Mouse (Mus musculus): ENCODE measurements at regions not wholly inside any gene's neighbourhood (a gene's known extent, or its start where the extent isn't known, plus 50 kb on each side); places are given as distances from the start of the nearest gene placed in this dataset.

DNA sequence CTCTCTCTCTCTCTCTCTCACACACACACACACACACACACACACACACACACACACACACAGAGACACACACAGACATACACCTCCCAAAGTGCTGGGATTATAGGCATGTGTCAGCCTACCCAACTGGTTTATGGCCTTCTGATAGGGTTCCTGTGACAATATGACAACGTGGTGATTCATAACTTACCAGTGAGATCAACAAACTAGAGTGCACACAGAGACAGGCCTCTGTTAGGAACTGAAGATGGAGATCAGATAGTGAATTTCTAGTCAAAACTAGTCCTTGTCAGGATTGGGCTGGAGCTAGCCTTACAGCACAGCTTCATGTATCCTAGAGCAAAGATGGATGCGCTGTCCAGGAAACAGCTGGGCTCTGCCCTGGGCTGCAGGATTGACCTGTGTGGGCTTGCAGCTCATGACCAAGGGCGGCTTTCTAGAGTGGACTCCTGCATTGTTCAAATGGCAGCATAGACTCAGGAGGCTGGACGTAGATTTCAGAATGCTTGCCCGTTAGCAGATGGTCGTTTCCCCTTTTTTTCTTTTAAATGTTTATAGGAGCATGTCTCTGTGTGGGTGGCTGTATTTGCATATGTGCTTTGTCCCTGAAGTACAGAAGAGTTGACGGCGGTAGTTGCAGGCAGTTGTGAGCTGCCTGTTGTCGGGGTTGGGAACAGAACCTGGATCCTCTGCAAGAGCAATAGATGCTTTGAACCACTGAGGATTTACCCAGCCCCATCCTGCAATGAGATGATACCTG lies 106.0 kb upstream of the Zfp217 start:
- WGBS (ENCODE audit: insufficient replicate concordance) = 55% methylated on average over 9 of the region's 9 CpGs
- no peak for ATAC-seq (ENCODE audit: low read depth)
- Histone ChIP-seq H3K4me3 (ENCODE audit: low read depth, low read length) (no peak overlapping the region), H3K9me3 (replicated peaks; ENCODE audit: control insufficient read depth, low read length) (no peaks in the 10 kb centered on the region), H3K36me3 (ENCODE audit: control insufficient read depth, insufficient read depth) (no peaks in the 10 kb centered on the region), H3K27ac (ENCODE audit: low read length) (no peak overlapping the region), H3K27me3 (ENCODE audit: control insufficient read depth, insufficient read depth, low read depth, low read length) (no peaks in the 10 kb centered on the region), H3K9ac (ENCODE audit: low read depth, low read length) (no peak overlapping the region), H3K4me2 (ENCODE audit: low read depth, low read length) (no peak overlapping the region), H3K4me1 (ENCODE audit: control insufficient read depth, low read depth, low read length) (peaks cover 5% of the 10 kb centered on the region)

DNA sequence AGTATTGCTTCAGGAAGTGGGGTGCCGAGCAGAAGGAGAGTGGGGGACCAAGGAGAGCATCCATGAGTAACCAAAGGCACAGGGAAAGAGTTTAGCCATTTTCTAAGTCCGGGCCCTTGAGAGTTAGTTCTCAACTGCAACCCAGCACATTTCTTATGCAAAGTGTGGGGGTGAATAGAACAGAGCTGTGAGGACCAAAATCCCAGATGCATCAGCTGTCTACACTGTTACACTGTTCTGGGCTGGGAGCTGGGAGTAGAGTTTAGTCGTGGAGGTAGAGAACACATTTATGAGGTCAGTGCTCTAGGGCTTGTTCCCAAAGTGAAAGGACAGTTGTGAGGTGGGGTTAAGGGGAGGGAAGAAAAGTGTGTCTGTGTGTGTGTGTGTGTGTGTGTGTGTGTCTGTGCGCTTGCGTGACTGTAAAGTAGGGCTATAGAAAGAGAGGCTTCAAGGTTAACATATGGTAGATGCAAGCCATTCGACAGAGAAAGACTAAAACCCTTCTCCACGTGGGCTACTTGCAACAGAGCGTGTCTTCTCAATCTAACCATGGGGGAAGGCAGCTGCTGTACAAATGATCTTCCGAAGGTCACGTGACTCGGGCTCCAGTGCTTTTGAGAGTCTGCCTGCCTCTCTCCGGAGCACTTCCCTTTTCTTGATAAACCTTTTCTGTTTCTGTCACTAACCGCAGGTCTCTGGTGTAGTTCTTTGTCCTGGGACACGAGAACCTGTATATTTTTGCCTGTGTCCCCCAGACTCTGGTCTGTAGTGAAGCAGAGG lies 104.5 kb upstream of the Zfp217 start:
- Histone ChIP-seq H3K9me3 (replicated peaks; ENCODE audit: control insufficient read depth, low read length) (no peaks in the 10 kb centered on the region), H3K27me3 (ENCODE audit: control insufficient read depth, insufficient read depth, low read depth, low read length) (no peaks in the 10 kb centered on the region), H3K9ac (ENCODE audit: low read depth, low read length) (no peak overlapping the region), H3K27ac (ENCODE audit: low read length) (peak overlapping the region; percentile 43), H3K4me1 (ENCODE audit: control insufficient read depth, low read depth, low read length) (peaks cover 5% of the 10 kb centered on the region), H3K4me2 (ENCODE audit: low read depth, low read length) (peak overlapping the region; percentile 23; the same call in 1 of the 2 replicates), H3K36me3 (ENCODE audit: control insufficient read depth, insufficient read depth) (no peaks in the 10 kb centered on the region), H3K4me3 (ENCODE audit: low read depth, low read length) (no peak overlapping the region)
- ATAC-seq (ENCODE audit: low read depth) = peak; percentile 54; the same call in 1 of the 2 replicates
- WGBS (ENCODE audit: insufficient replicate concordance) = 26% methylated on average over 14 of the region's 14 CpGs

DNA sequence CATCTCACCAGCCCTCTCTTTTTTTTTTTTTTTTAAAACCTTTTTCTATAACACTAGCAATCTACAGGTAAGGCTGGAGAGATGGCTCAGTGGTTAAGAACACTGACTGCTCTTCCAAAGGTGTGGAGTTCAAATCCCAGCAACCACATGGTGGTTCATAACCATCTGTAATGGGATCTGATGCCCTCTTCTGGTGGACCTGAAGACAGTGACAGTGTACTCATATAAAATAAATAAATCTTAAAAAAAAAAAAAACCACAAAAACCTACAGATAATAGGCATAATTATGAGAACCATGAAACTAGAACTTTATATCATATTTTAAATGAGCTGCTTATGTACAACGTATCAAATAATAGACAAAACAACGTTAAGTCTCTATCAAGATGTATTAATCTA lies 102.8 kb upstream of the Zfp217 start:
- 77% methylated on average over 2 of the region's 2 CpGs for WGBS (ENCODE audit: insufficient replicate concordance)
- Histone ChIP-seq H3K27ac (ENCODE audit: low read length) (no peak overlapping the region), H3K4me1 (ENCODE audit: control insufficient read depth, low read depth, low read length) (peaks cover 5% of the 10 kb centered on the region), H3K4me3 (ENCODE audit: low read depth, low read length) (no peak overlapping the region), H3K4me2 (ENCODE audit: low read depth, low read length) (no peak overlapping the region), H3K9ac (ENCODE audit: low read depth, low read length) (no peak overlapping the region), H3K36me3 (ENCODE audit: control insufficient read depth, insufficient read depth) (no peaks in the 10 kb centered on the region), H3K27me3 (ENCODE audit: control insufficient read depth, insufficient read depth, low read depth, low read length) (no peaks in the 10 kb centered on the region), H3K9me3 (replicated peaks; ENCODE audit: control insufficient read depth, low read length) (no peaks in the 10 kb centered on the region)
- ATAC-seq (ENCODE audit: low read depth) = no peak

DNA sequence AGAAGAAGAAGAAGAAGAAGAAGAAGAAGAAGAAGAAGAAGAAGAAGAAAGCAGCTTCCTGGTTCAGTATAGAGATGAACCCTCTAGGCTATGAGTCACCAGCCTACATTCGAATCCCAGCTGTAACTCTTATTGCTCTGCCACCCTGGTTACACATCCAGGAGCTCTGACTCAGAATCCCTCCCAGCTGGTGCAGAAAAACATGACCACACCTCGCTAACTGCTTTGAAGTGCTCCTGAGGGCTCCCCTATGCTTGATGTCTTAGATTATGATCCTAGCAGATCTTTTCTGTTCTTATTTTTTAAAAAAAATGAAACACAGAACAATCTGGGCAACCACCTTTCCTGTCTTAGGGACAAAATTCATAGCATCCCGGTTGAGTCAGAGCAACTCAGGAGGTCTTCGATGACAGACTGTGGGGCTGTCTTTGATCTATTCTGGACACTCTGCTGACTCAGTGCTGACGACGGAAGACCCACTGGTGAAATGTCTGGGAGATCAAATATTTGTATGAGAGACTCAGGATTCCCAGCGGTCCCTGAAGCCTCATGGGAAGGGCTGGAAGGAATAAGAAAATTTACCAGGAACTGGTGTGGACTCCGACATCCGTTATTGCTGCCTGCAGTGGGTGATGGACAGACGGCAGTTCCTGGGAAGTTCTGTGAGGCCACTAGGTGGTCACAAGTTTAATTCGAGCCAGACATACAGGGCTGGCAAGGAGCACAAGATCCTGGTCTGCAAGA lies 100.0 kb upstream of the Zfp217 start:
- H3K4me2 ChIP-seq (ENCODE audit: low read depth, low read length) = no peak overlapping the region
- 43% methylated on average over 11 of the region's 11 CpGs for WGBS (ENCODE audit: insufficient replicate concordance)
- peaks cover 5% of the 10 kb centered on the region for H3K4me1 ChIP-seq (ENCODE audit: control insufficient read depth, low read depth, low read length)
- no peaks in the 10 kb centered on the region for H3K27me3 ChIP-seq (ENCODE audit: control insufficient read depth, insufficient read depth, low read depth, low read length)
- H3K9me3 ChIP-seq (replicated peaks; ENCODE audit: control insufficient read depth, low read length) = no peaks in the 10 kb centered on the region
- no peaks in the 10 kb centered on the region for H3K36me3 ChIP-seq (ENCODE audit: control insufficient read depth, insufficient read depth)
- H3K27ac ChIP-seq (ENCODE audit: low read length) = no peak overlapping the region
- H3K9ac ChIP-seq (ENCODE audit: low read depth, low read length) = no peak overlapping the region
- ATAC-seq (ENCODE audit: low read depth) = no peak
- no peak overlapping the region for H3K4me3 ChIP-seq (ENCODE audit: low read depth, low read length)

DNA sequence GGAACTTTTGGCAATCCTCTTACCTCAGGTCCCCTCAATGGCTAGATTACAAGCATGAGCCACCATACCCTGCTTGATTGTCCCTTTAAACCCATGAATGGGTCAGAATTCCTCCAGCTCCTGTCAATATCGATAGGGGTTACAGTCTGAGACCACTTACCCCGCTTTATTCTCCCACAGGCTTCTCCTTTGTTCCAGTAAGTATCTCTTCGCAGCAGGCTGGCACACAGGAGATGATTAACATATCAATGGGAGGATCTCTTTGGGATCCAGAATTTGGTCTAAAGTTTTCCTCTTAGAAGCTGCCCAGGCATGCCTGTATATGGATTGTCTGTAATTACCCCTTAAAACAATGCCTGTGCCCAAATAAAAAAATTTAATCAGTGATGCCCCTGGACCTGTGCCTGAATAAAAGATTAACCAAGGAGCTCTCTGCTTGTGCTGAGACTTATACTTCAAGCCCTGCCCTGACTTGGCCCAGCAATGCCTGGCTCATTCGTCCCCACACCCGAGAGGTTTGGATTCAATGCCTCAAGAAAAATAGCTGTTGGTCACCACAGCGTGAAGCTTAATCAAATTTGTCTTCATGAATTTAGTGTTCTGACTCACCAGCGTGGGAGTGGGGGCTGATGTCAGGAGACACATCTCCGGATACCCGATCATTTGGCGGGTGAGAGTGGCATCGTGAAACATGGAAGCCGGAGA lies 97.9 kb upstream of the Zfp217 start:
- ATAC-seq (ENCODE audit: low read depth) = no peak
- H3K4me1 ChIP-seq (ENCODE audit: control insufficient read depth, low read depth, low read length) = no peaks in the 10 kb centered on the region
- H3K36me3 ChIP-seq (ENCODE audit: control insufficient read depth, insufficient read depth) = no peaks in the 10 kb centered on the region
- WGBS (ENCODE audit: insufficient replicate concordance) = 59% methylated on average over 12 of the region's 12 CpGs
- H3K27ac ChIP-seq (ENCODE audit: low read length) = no peak overlapping the region
- no peaks in the 10 kb centered on the region for H3K9me3 ChIP-seq (replicated peaks; ENCODE audit: control insufficient read depth, low read length)
- no peak overlapping the region for H3K4me2 ChIP-seq (ENCODE audit: low read depth, low read length)
- H3K27me3 ChIP-seq (ENCODE audit: control insufficient read depth, insufficient read depth, low read depth, low read length) = no peaks in the 10 kb centered on the region
- no peak overlapping the region for H3K4me3 ChIP-seq (ENCODE audit: low read depth, low read length)
- no peak overlapping the region for H3K9ac ChIP-seq (ENCODE audit: low read depth, low read length)

DNA sequence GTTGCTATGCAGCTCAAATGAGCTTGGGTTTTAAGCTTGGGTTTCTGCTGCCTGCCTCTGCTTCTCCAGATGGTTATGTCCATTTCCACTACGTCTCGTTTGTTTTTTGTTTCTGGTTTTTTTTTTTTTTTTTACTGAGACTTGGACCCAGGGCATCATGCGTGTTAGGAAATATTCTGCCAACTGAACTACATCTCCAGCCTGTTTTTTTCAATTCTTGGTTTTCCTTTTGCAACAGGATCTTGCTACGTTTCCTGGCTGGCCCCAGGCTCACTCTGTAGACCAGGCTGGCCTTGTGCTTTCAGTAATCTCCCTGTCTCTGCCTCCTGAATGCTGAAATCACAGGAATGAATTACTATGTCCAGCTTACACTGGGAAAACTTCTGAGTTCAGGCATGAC lies 96.2 kb upstream of the Zfp217 start:
- ATAC-seq (ENCODE audit: low read depth) = no peak
- no peak overlapping the region for H3K9ac ChIP-seq (ENCODE audit: low read depth, low read length)
- no peaks in the 10 kb centered on the region for H3K27me3 ChIP-seq (ENCODE audit: control insufficient read depth, insufficient read depth, low read depth, low read length)
- no peaks in the 10 kb centered on the region; the same call in 1 of the 2 replicates for H3K4me1 ChIP-seq (ENCODE audit: control insufficient read depth, low read depth, low read length)
- no peak overlapping the region for H3K27ac ChIP-seq (ENCODE audit: low read length)
- H3K4me2 ChIP-seq (ENCODE audit: low read depth, low read length) = no peak overlapping the region
- no peaks in the 10 kb centered on the region for H3K9me3 ChIP-seq (replicated peaks; ENCODE audit: control insufficient read depth, low read length)
- no peaks in the 10 kb centered on the region for H3K36me3 ChIP-seq (ENCODE audit: control insufficient read depth, insufficient read depth)
- H3K4me3 ChIP-seq (ENCODE audit: low read depth, low read length) = no peak overlapping the region
- WGBS (ENCODE audit: insufficient replicate concordance) = 53% methylated on average over 4 of the region's 4 CpGs

DNA sequence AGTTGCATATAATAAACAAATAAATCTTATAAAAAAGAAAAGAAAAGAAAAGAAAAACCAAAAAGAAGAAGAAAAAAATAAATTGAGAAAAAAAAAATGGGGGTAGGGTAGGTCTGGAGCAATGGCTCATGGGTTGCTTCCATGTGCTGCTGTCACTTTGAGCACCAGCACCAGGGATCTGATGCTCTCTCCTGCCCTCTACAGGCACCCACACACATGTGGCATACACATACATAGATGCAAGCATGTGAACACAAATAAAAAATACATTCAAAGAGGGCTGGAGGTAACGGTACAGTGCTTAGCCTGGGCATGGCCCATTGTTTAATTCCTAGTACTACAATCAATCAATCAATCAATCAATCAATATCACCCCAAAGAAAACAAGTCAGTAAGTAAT lies 90.1 kb upstream of the Zfp217 start:
- H3K27me3 ChIP-seq (ENCODE audit: control insufficient read depth, insufficient read depth, low read depth, low read length) = no peaks in the 10 kb centered on the region
- no peak overlapping the region for H3K4me3 ChIP-seq (ENCODE audit: low read depth, low read length)
- H3K36me3 ChIP-seq (ENCODE audit: control insufficient read depth, insufficient read depth) = no peaks in the 10 kb centered on the region
- WGBS (ENCODE audit: insufficient replicate concordance) = 61% methylated on average over 1 of the region's 1 CpGs
- no peak overlapping the region for H3K9ac ChIP-seq (ENCODE audit: low read depth, low read length)
- H3K27ac ChIP-seq (ENCODE audit: low read length) = no peak overlapping the region
- H3K4me1 ChIP-seq (ENCODE audit: control insufficient read depth, low read depth, low read length) = no peaks in the 10 kb centered on the region; the same call in 1 of the 2 replicates
- no peaks in the 10 kb centered on the region for H3K9me3 ChIP-seq (replicated peaks; ENCODE audit: control insufficient read depth, low read length)
- no peak overlapping the region for H3K4me2 ChIP-seq (ENCODE audit: low read depth, low read length)
- ATAC-seq (ENCODE audit: low read depth) = no peak

DNA sequence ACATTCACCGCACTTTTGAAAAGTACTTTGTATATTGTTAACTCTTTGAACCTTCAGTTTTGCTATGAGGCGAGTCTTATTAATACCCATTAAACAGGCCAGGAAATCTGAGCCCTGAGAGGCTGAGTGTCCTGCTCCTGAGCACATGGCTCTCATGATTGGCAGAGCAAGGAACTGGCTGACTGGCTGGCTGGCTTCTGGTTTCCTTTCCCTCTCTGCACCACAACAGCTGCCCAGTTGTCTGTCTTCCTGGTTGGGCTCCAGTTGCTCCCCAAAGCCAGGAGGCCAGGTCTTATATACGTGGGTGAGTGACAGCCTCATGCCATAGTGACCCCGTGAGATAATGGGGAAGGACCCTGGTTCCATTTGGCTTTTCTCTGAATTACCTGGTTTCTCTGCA lies 85.5 kb upstream of the Zfp217 start:
- Histone ChIP-seq H3K9ac (ENCODE audit: low read depth, low read length) (no peak overlapping the region), H3K27me3 (ENCODE audit: control insufficient read depth, insufficient read depth, low read depth, low read length) (no peaks in the 10 kb centered on the region), H3K4me3 (ENCODE audit: low read depth, low read length) (no peak overlapping the region), H3K4me2 (ENCODE audit: low read depth, low read length) (no peak overlapping the region), H3K9me3 (replicated peaks; ENCODE audit: control insufficient read depth, low read length) (no peaks in the 10 kb centered on the region; the same call in 1 of the 2 replicates), H3K36me3 (ENCODE audit: control insufficient read depth, insufficient read depth) (no peaks in the 10 kb centered on the region), H3K27ac (ENCODE audit: low read length) (no peak overlapping the region), H3K4me1 (ENCODE audit: control insufficient read depth, low read depth, low read length) (no peaks in the 10 kb centered on the region)
- no peak for ATAC-seq (ENCODE audit: low read depth)
- 41% methylated on average over 4 of the region's 4 CpGs for WGBS (ENCODE audit: insufficient replicate concordance)

Measured in liver, embryonic 16.5 days (tissue).